Mouse (Mus musculus) embryonic facial prominence, embryonic 14.5 days (tissue): ENCODE data around the gene Gjb4. TPM values are rescaled to one million over a fixed set of nuclear protein-coding genes. Genes with fewer than 3 reads are reported as not detected.

Source experiments
- ATAC-seq: fragments of 200-750 bp; cut with Nextera tagmentation; 2 replicates; pipeline ENCODE4 v1.8.0; 2017; ENCODE audit warnings: low read depth, moderate number of reproducible peaks, moderate TSS enrichment
- DNase-seq: peaks from one replicate; pipeline ENCODE4 v3.0.0-alpha.2; 2015; ENCODE audit warnings: low spot score
- H3K27ac ChIP-seq: fragments of 300-500 bp; sonication (generic); replicated peaks from 2 replicates; pipeline ENCODE4 v1.5.1; 2014; ENCODE audit warnings: low read depth, mild to moderate bottlenecking, low read length, moderate library complexity
- H3K27me3 ChIP-seq: fragments of 300-500 bp; sonication (generic); replicated peaks from 2 replicates; pipeline ENCODE4 v1.6.1; 2014; ENCODE audit warnings: low read length; ENCODE audit not compliant: control insufficient read depth, insufficient read depth
- H3K36me3 ChIP-seq: fragments of 300-500 bp; sonication (generic); 2 replicates; pipeline ENCODE4 v1.6.1; 2014; ENCODE audit warnings: low read length, mixed read lengths; ENCODE audit not compliant: control insufficient read depth, insufficient read depth
- H3K4me1 ChIP-seq: fragments of 300-500 bp; sonication (generic); 2 replicates; pipeline ENCODE4 v1.6.1; 2014; ENCODE audit warnings: antibody characterized with exemption, low read length; ENCODE audit not compliant: control insufficient read depth, insufficient read depth
- H3K4me2 ChIP-seq: fragments of 300-500 bp; sonication (generic); 2 replicates; pipeline ENCODE4 v1.6.1; 2014; ENCODE audit warnings: low read depth, mild to moderate bottlenecking, low read length, moderate library complexity, mixed read lengths
- H3K4me3 ChIP-seq: fragments of 300-500 bp; sonication (generic); 2 replicates; pipeline ENCODE4 v1.5.1; 2014; ENCODE audit warnings: low read depth, mild to moderate bottlenecking, low read length
- H3K9ac ChIP-seq: fragments of 300-500 bp; sonication (generic); 2 replicates; pipeline ENCODE4 v1.6.1; 2014; ENCODE audit warnings: low read depth, mild to moderate bottlenecking, low read length, moderate library complexity, mixed read lengths
- H3K9me3 ChIP-seq: fragments of 300-500 bp; sonication (generic); 2 replicates; pipeline ENCODE4 v1.6.1; 2016; ENCODE audit warnings: low read length; ENCODE audit not compliant: control insufficient read depth
- WGBS: fragments of 180-500 bp; shearing (Covaris S2); extraction: QIAGEN DNeasy Blood & Tissue Kit; methylation state at CpG from one replicate; pipeline ENCODE4 v1.1.7; 2014; 5-methylcytosine and 5-hydroxymethylcytosine counted together
- polyA plus RNA-seq: library from polyadenylated mRNA; unstranded; fragments of >200 nt; fragmentation: Nextera tagmentation; extraction: Ambion mirVana; gene quantifications from 2 replicates; pipeline ENCODE4 v1.2.1, GENCODE M21; 2014

The Gjb4 gene
- polyA plus RNA-seq, 1 experiment from 2014 or later, result 1.3 TPM

GRCm38 (mm10) chr4:127325276-127325675 is 28.6 kb downstream of the Gjb4 start:
- no peaks in the 10 kb centered on the region for H3K36me3 ChIP-seq
- H3K4me3 ChIP-seq, result no peak overlapping the region
- WGBS, result 82% methylated on average over 5 of the region's 5 CpGs
- no peak overlapping the region for H3K27ac ChIP-seq
- DNase-seq (no peak), ATAC-seq (no peak)
- H3K27me3 ChIP-seq, result peaks cover 34% of the 10 kb centered on the region
- no peaks in the 10 kb centered on the region for H3K9me3 ChIP-seq
- H3K4me1 ChIP-seq, result peaks cover 3% of the 10 kb centered on the region
- H3K4me2 ChIP-seq, result no peak overlapping the region
- H3K9ac ChIP-seq, result no peak overlapping the region

- Histone ChIP-seq H3K27ac (no peak overlapping the region), H3K9ac (no peak overlapping the region), H3K4me3 (no peak overlapping the region), H3K4me2 (no peak overlapping the region), H3K36me3 (no peaks in the 10 kb centered on the region), H3K27me3 (peaks cover 29% of the 10 kb centered on the region), H3K9me3 (no peaks in the 10 kb centered on the region), H3K4me1 (no peaks in the 10 kb centered on the region)
- 8% methylated on average over 6 of the region's 6 CpGs for WGBS
- peak; percentile 77 for ATAC-seq
- DNase-seq, result peak; percentile 90
These were observed 29.1 kb downstream of the Gjb4 start for GRCm38 (mm10) chr4:127324759-127325158.

GRCm38 (mm10) chr4:127324296-127324695 is 29.6 kb downstream of the Gjb4 start:
- no peak for ATAC-seq

DNA sequence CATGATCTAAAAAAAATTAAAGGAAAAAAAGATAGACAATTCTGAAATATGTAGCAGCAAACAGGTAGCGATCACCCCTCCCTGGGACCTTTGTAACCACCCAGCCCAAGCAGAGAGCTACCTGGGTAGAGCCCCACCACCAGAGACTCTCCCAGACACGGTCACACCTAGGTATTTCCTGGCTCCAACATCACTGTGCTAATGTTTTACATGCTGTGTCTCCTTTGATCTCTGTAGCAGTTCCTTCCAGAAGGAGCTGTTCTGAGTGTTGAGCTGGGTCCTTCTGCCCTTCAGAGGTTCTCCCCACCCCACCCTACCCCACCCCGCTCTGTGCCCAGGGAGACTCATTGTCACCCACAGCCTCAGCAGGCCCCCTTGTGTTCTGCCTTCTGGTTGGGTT is 30.2 kb downstream of the Gjb4 start:
- Histone ChIP-seq H3K27me3 (peaks cover 19% of the 10 kb centered on the region), H3K4me3 (no peak overlapping the region), H3K9me3 (no peaks in the 10 kb centered on the region), H3K27ac (no peak overlapping the region), H3K9ac (no peak overlapping the region), H3K4me2 (no peak overlapping the region), H3K36me3 (no peaks in the 10 kb centered on the region), H3K4me1 (no peaks in the 10 kb centered on the region)
- ATAC-seq (no peak), DNase-seq (no peak)
- WGBS, result 77% methylated on average over 3 of the region's 3 CpGs

More at GRCm38 (mm10) chr4:127324296-127324695, 29.6 kb downstream of the Gjb4 start:
- H3K27me3 ChIP-seq, result peaks cover 25% of the 10 kb centered on the region
- no peak overlapping the region for H3K4me3 ChIP-seq
- H3K9me3 ChIP-seq, result no peaks in the 10 kb centered on the region
- H3K9ac ChIP-seq, result no peak overlapping the region
- H3K27ac ChIP-seq, result no peak overlapping the region
- H3K4me2 ChIP-seq, result no peak overlapping the region
- no peaks in the 10 kb centered on the region for H3K4me1 ChIP-seq
- DNase-seq, result no peak
- 75% methylated on average over 10 of the region's 10 CpGs for WGBS
- no peaks in the 10 kb centered on the region for H3K36me3 ChIP-seq

DNA sequence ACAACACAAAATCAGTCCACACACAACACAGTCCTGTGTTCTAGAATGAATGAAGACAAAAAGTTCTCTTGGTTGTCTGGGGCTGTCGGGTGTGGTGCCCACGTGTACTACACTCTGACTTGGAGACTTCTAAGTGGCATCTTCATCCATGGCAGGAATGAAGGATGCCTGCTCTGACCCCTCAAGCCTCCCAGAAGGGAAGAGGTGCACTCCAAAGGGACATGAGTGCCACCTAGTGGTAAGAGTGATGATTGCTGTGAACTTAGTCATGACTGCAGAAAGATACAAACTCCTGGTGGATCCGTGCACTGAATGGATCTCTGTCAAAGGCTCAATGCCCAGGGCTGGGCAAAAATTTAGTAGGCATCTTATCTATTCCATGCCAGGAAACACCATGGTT is 34.3 kb downstream of the Gjb4 start:
- H3K27ac ChIP-seq, result no peak overlapping the region

GRCm38 (mm10) chr4:127317143-127317542 is 36.7 kb downstream of the Gjb4 start:
- H3K27me3 ChIP-seq, result peaks cover 10% of the 10 kb centered on the region; the same call in 1 of the 2 replicates
- DNase-seq (no peak), ATAC-seq (no peak)
- H3K4me2 ChIP-seq, result no peak overlapping the region
- H3K9me3 ChIP-seq, result no peaks in the 10 kb centered on the region
- H3K4me1 ChIP-seq, result peaks cover 14% of the 10 kb centered on the region; the same call in 1 of the 2 replicates
- WGBS, result 53% methylated on average over 4 of the region's 4 CpGs
- H3K36me3 ChIP-seq, result no peaks in the 10 kb centered on the region
- H3K9ac ChIP-seq, result no peak overlapping the region
- H3K4me3 ChIP-seq, result no peak overlapping the region
- H3K27ac ChIP-seq, result no peak overlapping the region

More for the DNA sequence above, 34.3 kb downstream of the Gjb4 start:
- DNase-seq (peak; percentile 70), ATAC-seq (peak; percentile 47; the same call in 1 of the 2 replicates)
- WGBS, result 4% methylated on average over 3 of the region's 3 CpGs
- Histone ChIP-seq H3K4me3 (no peak overlapping the region), H3K9me3 (no peaks in the 10 kb centered on the region), H3K9ac (no peak overlapping the region), H3K27me3 (no peaks in the 10 kb centered on the region), H3K4me2 (no peak overlapping the region), H3K36me3 (no peaks in the 10 kb centered on the region), H3K4me1 (no peaks in the 10 kb centered on the region)

GRCm38 (mm10) chr4:127315753-127316152 is 38.1 kb downstream of the Gjb4 start:
- DNase-seq (no peak), ATAC-seq (no peak)
- Histone ChIP-seq H3K9ac (no peak overlapping the region), H3K9me3 (no peaks in the 10 kb centered on the region), H3K4me1 (peaks cover 14% of the 10 kb centered on the region; the same call in 1 of the 2 replicates), H3K4me3 (no peak overlapping the region), H3K27me3 (peaks cover 10% of the 10 kb centered on the region; the same call in 1 of the 2 replicates), H3K36me3 (no peaks in the 10 kb centered on the region), H3K27ac (no peak overlapping the region), H3K4me2 (no peak overlapping the region)
- 78% methylated on average over 8 of the region's 8 CpGs for WGBS

GRCm38 (mm10) chr4:127314585-127314984 is 39.3 kb downstream of the Gjb4 start:
- DNase-seq, result no peak
- H3K27ac ChIP-seq, result no peak overlapping the region
- H3K36me3 ChIP-seq, result no peaks in the 10 kb centered on the region
- WGBS, result 49% methylated on average over 9 of the region's 9 CpGs
- H3K9me3 ChIP-seq, result no peaks in the 10 kb centered on the region
- peak overlapping the region; percentile 58; the same call in 1 of the 2 replicates for H3K9ac ChIP-seq
- peak overlapping the region; percentile 95; the same call in 1 of the 2 replicates for H3K4me2 ChIP-seq
- H3K4me1 ChIP-seq, result peaks cover 14% of the 10 kb centered on the region; the same call in 1 of the 2 replicates
- no peak overlapping the region for H3K4me3 ChIP-seq
- ATAC-seq, result no peak
- peaks cover 10% of the 10 kb centered on the region; the same call in 1 of the 2 replicates for H3K27me3 ChIP-seq

DNA sequence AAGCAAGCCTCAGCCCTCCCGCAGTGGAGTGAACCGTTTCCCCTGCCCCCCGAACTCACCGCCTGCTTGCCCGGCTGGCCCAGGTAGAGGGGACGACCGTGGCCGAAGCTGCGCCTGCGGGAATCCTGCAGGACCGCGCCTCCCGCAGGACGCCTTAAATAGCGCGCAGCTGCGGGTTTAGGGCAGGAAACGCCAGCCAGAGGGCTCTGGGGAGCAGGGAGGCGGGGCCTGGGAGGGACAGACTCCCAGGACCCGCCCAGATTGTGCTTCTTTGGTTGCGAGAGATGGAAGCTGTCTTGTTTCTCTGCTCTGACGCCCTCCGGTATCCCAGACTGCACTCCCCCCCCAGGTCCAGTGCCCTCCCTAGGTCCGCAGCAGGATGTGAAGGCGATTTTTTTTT is 40.0 kb downstream of the Gjb4 start, which contains the start of gene Gja4:
Gene Gja4, minus strand, starts transcription at position 179 of the 400 bp plus-strand sequence.
- Histone ChIP-seq H3K4me1 (peaks cover 14% of the 10 kb centered on the region; the same call in 1 of the 2 replicates), H3K36me3 (no peaks in the 10 kb centered on the region), H3K27me3 (peaks cover 10% of the 10 kb centered on the region; the same call in 1 of the 2 replicates), H3K27ac (no peak within 1 kb of the TSS), H3K4me3 (peak within 1 kb of the TSS; percentile 47), H3K9me3 (no peaks in the 10 kb centered on the region), H3K9ac (peak within 1 kb of the TSS; percentile 58), H3K4me2 (peak within 1 kb of the TSS; percentile 95)
- ATAC-seq, result peak; percentile 89
- DNase-seq, result peak; percentile 92
- WGBS, result under 1% methylated on average over 25 of the region's 25 CpGs
